Mouse (Mus musculus) testis, adult 2 months (tissue): ENCODE measurements around the gene Eif3l.

Experiments used
- CTCF ChIP-seq: fragments of 200-500 bp; IDR thresholded peaks from 2 replicates; pipeline ENCODE4 v1.5.1; 2012; ENCODE audit warnings: low read depth, mild to moderate bottlenecking, inconsistent platforms, low read length, moderate library complexity; ENCODE audit not compliant: control insufficient read depth, insufficient read depth, insufficient replicate concordance
- POLR2A ChIP-seq: fragments of 200-500 bp; IDR thresholded peaks from 2 replicates; pipeline ENCODE4 v1.6.1; 2012; ENCODE audit warnings: low read depth, mild to moderate bottlenecking, inconsistent platforms, low read length, moderate library complexity; ENCODE audit not compliant: control insufficient read depth

- no peak for TF ChIP-seq POLR2A
- TF ChIP-seq CTCF, result no peak
These were observed 45.3 kb upstream of the Eif3l start for GRCm38 (mm10) chr15:79029519-79030241.
